ENCODE assay signal across 19 mouse cellular contexts in the genomic region with DNA sequence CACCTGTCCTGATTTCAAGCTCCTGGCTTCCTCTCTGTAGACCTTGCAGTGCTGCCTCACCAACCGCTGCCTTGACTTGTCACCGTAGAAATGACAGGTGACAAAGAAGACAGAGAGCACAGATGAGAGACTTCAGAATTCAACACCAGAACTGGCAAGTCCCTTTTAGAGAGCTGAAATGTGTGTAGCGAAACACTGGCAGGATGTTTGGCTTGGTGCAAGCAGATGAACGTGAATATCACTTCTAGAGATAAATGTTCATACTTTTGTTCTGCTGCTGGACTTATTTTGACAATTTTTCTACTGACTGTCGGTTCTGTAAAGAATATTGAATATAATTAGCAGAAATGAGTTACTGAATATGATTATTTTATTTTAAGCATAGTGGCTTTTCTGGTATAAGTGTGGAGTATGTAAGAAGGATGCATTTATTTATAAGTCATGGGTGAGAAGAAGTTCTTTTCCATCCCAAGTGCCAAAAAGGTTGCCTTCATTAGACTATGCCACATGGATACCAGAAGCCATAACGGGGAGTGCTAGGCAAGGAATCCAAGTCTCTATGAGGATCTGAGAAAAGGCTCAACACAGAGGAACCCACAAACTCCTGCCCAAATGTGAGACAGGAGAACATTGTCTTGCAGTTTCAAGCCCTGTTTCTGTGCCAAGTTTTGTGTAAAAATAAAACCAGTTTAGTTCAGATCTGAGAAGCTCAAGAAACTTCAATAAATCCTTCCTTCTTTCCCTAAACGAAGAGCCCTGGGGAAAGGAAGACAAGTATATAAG. TPM values are rescaled to one million over a fixed set of nuclear protein-coding genes. Genes with fewer than 3 reads are reported as not detected.
DNase-seq lines count a peak whose midpoint lies in the region; ATAC-seq lines count a peak whose summit lies in the region.
"Had no signal": no experiment of that assay in that cellular context is flagged by ENCODE, and none has a peak within 500 bp of the region (broad histone marks: within the 10 kb centered on the region; RNA-seq: fewer than 3 reads in every experiment).

No protein-coding gene starts in this region.

- peak overlapping the region; percentile 44; the same call in 1 of the 2 replicates for H3K27ac ChIP-seq in lung, embryonic 16.5 days (ENCODE audit: low read length)
- H3K27ac ChIP-seq: embryonic facial prominence, embryonic 13.5 days; heart, embryonic 15.5 days; kidney, embryonic 15.5 days; liver, embryonic 12.5 days had no signal

- H3K9me3 ChIP-seq in lung, embryonic 16.5 days (ENCODE audit: control insufficient read depth, low read length) = no peaks in the 10 kb centered on the region
- H3K9me3 ChIP-seq: embryonic facial prominence, embryonic 13.5 days; heart, embryonic 15.5 days; kidney, embryonic 15.5 days; liver, embryonic 12.5 days; megakaryocyte, embryonic 14.5 days had no signal

- 57% methylated on average over 7 of the region's 7 CpGs for WGBS in lung, embryonic 16.5 days

- H3K4me3 ChIP-seq in lung, embryonic 16.5 days (ENCODE audit: low read length) = no peak overlapping the region
- H3K4me3 ChIP-seq: embryonic facial prominence, embryonic 13.5 days; heart, embryonic 15.5 days; kidney, embryonic 15.5 days; liver, embryonic 12.5 days; megakaryocyte, embryonic 14.5 days; myocyte had no signal

- no peak overlapping the region for H3K9ac ChIP-seq in lung, embryonic 16.5 days (ENCODE audit: low read length)
- H3K9ac ChIP-seq: embryonic facial prominence, embryonic 13.5 days; heart, embryonic 15.5 days; kidney, embryonic 15.5 days; liver, embryonic 12.5 days had no signal

- no peaks in the 10 kb centered on the region for H3K27me3 ChIP-seq in lung, embryonic 16.5 days (ENCODE audit: control insufficient read depth, insufficient read depth, low read depth, low read length)
- H3K27me3 ChIP-seq: embryonic facial prominence, embryonic 13.5 days; heart, embryonic 15.5 days; kidney, embryonic 15.5 days; liver, embryonic 12.5 days; megakaryocyte, embryonic 14.5 days had no signal

- no peaks in the 10 kb centered on the region for H3K36me3 ChIP-seq in lung, embryonic 16.5 days (ENCODE audit: control insufficient read depth, insufficient read depth, low read length)
- H3K36me3 ChIP-seq: embryonic facial prominence, embryonic 13.5 days; heart, embryonic 15.5 days; kidney, embryonic 15.5 days; liver, embryonic 12.5 days had no signal

- DNase-seq in frontal cortex, adult 2 months (ENCODE audit: extremely low spot score in 1 of 2, low spot score in 1 of 2) = peak; percentile 70 to 73
- no peak for DNase-seq in frontal cortex, postnatal 10 days (ENCODE audit: low spot score in 2 of 2)
- DNase-seq in lung, postnatal 25 days (ENCODE audit: low spot score) = no peak
- peak; percentile 20 for DNase-seq in brain, embryonic 18.5 days (ENCODE audit: low read depth, low spot score)
- peak; percentile 33 to 84 for DNase-seq in left cerebral cortex, postnatal 25 days (ENCODE audit: low spot score in 2 of 2)
- no peak for DNase-seq in urinary bladder, adult 2 months (ENCODE audit: low spot score)
- DNase-seq: cerebellum, adult 9-11 months; gastrocnemius, postnatal 36 days; heart, postnatal 4 days; lung, adult 2 months; thymus, postnatal 4 days had no signal

- peaks cover 16% of the 10 kb centered on the region; the same call in 1 of the 2 replicates for H3K4me1 ChIP-seq in lung, embryonic 16.5 days (replicated peaks; ENCODE audit: control insufficient read depth, insufficient read depth, low read length)
- H3K4me1 ChIP-seq: liver, embryonic 12.5 days had no signal

- intact Hi-C loops in left cerebral cortex, postnatal 25 days (cut with DNase I) = no loop called here

- 0 out of 2 replicates have a peak, but pooled peaks have one; percentile 2 for ATAC-seq in lung, embryonic 16.5 days (ENCODE audit: low read depth)
- ATAC-seq: intestine, postnatal 0 days; liver, embryonic 12.5 days had no signal

- H3K4me2 ChIP-seq in lung, embryonic 16.5 days (ENCODE audit: low read depth, low read length) = no peak overlapping the region
- H3K4me2 ChIP-seq: embryonic facial prominence, embryonic 13.5 days; heart, embryonic 15.5 days; kidney, embryonic 15.5 days; liver, embryonic 12.5 days had no signal

RNA-seq across cellular contexts. Expression of gene Plcb1, which starts 31.4 kb away (rescaled TPM):
- polyA plus RNA-seq in frontal cortex, adult 2 months (2012; rRNA removed) = 64.0 and 64.9 TPM in 2 replicates
- polyA plus RNA-seq in lung, embryonic 16.5 days (2015; fragmentation: Nextera tagmentation; extraction: Ambion mirVana) = 10.7 and 11.8 TPM in 2 replicates
- 100 to 1,000 TPM; 180 to 200 TPM for total RNA-seq in left cerebral cortex, postnatal 25 days (2021)
- 2.8 and 4.2 TPM in 2 replicates for polyA plus RNA-seq in urinary bladder, adult 2 months (2012; rRNA removed)

Comparison
In these comparisons a context has a peak if more than half of its experiments do, and no peak if none do; other contexts are left out.
1. DNase-seq: peak in frontal cortex, adult 2 months (2 of 2), brain, embryonic 18.5 days (single experiment) and left cerebral cortex, postnatal 25 days (2 of 2); none in frontal cortex, postnatal 10 days (0 of 2), lung, postnatal 25 days (single experiment) and urinary bladder, adult 2 months (single experiment).